Mouse (Mus musculus) liver, adult 10 weeks (tissue): Measurements from ENCODE around the gene Psma3. TPM values are rescaled to one million over a fixed set of nuclear protein-coding genes. Genes with fewer than 3 reads are reported as not detected.

Source experiments
- polyA plus RNA-seq: library from polyadenylated mRNA; stranded (reverse); fragments of 350-450 nt; fragmentation: Illumina TruSeq; extraction: RNeasy Lipid Tissue Mini Kit (QIAGEN cat#74804); gene quantifications from one replicate; pipeline ENCODE4 v1.2.3, GENCODE M21; 2014; ENCODE audit warnings: low read depth, low replicate concordance

Gene Psma3
- polyA plus RNA-seq = 715 TPM

DNA sequence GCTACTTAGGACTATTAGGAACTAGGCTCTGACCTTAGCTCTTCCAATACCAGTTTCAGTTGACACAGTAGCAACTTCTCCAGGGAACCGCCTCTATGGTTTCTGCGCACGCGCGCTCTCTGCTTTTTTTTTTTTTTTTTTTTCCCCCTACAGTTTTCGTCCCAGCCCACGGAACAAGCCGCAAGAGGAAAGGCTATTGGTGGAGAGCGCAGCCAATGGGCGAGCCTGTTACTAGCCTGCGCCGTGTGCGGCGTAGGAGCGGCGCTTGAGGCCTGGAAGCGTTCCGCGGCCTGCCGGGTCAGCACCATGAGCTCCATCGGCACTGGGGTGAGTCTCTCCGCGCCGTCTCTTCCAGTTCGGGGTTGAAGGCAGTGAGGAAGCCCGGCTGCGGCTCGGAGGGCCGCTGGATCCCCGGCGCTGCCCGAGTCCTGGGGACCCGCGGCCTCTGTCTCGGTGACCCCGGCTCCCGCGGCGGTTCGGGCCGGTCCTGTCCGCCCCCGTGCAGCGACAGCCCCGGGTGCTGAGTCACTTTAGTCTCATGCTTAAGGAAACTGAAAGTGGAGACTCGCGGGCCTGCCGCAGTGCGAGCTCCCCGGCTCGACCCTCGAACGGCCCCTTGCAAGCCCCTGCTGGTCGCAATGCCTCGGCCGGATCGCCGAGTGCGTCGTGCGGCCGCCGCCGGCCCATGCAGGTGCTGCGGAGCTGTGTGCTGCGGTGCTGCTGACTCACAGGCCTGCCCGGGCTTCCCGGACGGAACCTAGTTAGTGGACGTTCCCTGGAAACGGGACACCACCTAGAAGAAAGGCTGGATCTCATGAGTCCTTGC is at the start of gene Psma3:
TSS of gene Psma3 (plus strand) at position 181 of the 826 bp plus-strand sequence.

DNA sequence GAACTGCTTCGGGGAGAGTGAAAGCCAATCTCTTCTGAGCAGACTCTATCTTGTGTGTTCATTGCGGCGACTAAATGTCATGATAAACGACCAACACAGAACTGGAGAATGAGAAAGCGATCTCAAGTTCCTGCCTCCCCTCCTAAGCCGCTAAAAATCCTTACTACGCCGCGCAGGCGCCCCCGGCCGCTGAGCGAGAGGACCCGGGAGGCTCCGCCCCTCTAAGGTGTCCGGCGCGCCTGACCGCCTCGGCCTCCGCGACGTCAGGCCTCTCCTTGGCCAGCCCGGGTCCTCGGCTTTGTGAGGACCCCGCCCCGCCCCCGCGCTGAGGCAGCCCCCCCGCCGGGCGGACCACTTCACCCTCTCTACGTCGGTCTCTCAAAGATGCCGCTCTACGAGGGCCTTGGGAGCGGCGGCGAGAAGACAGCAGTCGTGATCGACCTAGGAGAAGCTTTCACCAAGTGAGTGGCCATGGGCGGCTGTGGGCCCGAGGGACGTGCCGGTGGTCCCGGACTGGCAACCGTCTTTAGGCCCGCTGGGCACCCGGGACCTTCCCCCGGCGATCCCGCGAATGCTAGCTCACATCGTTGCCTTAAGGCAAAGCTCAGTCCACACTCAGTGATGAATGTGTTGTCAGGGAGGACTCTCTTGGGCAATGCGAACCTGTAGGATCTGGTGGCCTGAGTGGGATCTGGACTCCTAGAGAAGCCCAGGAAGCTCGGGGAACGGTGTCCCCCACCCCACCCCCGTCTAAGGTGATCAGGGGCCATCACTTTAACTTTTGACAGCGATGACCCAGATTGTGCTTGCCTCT is 36.6 kb upstream of the Psma3 start, which contains the start of gene Actr10:
TSS of gene Actr10 (plus strand) at position 287 of the 814 bp plus-strand sequence.

DNA sequence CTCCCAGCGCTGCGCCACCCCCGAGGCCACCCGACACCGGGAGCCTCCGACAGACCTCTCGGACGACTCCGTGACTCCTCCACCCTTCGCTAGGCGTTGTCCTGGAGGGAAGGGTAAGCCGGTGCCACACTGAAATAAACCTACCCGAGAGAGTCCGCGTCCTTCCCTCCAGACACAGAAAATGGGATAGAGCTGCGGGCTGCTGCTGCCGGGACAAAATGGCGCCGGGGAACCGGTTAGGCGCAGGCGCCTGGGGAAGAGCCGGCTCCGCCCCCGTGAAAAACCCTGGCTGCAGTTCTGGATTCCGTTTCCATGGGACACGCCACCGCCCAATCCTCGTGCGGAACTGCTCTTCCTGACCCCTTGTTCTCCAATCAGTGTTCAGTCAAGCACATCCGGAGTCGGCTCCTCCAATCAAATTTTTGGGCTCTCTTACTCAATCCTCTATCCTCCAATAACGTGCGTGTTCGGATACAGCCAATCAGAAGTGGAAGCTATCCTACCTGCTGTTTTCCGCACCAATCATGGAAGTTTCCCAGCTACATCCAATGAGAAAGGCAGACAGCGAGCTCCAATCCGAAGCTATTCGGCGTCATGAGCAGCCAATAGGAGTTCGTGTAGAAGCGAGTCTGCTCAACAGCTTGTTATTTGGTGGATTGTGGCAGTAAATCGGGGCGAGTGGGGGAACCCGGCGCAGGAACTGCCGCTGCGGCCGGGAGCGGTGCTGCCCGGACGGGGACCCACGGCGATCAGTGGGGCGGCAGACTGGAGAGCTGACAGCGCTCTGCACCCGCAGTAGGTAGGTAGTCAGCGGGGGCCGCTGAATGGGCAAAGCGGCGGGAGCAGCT is 41.2 kb downstream of the Psma3 start, which contains the start of gene Arid4a:
TSS of gene Arid4a (plus strand) at position 628 of the 848 bp plus-strand sequence.

Other genes with a start within 250 kb of the Psma3 start
- 2.7 TPM for gene Frmd6, start 149.1 kb upstream of the Psma3 start, polyA plus RNA-seq
- 107 TPM for gene Actr10, start 36.8 kb upstream of the Psma3 start, polyA plus RNA-seq
- 12.0 TPM for gene Arid4a, start 41.4 kb downstream of the Psma3 start, polyA plus RNA-seq
- not detected for gene Tomm20l, start 136.8 kb downstream of the Psma3 start, polyA plus RNA-seq
- 49.3 TPM for gene Timm9, start 162.1 kb downstream of the Psma3 start, polyA plus RNA-seq
- 1.1 TPM for gene 2700049A03Rik, start 162.2 kb downstream of the Psma3 start, polyA plus RNA-seq